Mouse (Mus musculus) layer of hippocampus, adult 2 months (tissue): ENCODE measurements at regions not wholly inside any gene's neighbourhood (a gene's known extent, or its start where the extent isn't known, plus 50 kb on each side); places are given as distances from the start of the nearest gene placed in this dataset.
A peak's percentile ranks its signal among the peaks of the same experiment; 100 is the strongest.

Source experiments
- DNase-seq, 2 experiments: peaks; one replicate each; pipeline ENCODE4 v3.0.0; 2022; ENCODE audit warnings: low spot score in 2 of 2
- H3K27ac ChIP-seq: fragments of 200-600 bp; 2 replicates; pipeline ENCODE4 v1.8.1; 2022
- H3K4me3 ChIP-seq: fragments of 200-600 bp; 2 replicates; pipeline ENCODE4 v1.8.1; 2022; ENCODE audit warnings: mild to moderate bottlenecking
- CTCF ChIP-seq: fragments of 200-600 bp; conservative IDR thresholded peaks from 2 replicates; pipeline ENCODE4 v1.8.1; 2022; ENCODE audit warnings: antibody characterized with exemption, mild to moderate bottlenecking, moderate library complexity

DNA sequence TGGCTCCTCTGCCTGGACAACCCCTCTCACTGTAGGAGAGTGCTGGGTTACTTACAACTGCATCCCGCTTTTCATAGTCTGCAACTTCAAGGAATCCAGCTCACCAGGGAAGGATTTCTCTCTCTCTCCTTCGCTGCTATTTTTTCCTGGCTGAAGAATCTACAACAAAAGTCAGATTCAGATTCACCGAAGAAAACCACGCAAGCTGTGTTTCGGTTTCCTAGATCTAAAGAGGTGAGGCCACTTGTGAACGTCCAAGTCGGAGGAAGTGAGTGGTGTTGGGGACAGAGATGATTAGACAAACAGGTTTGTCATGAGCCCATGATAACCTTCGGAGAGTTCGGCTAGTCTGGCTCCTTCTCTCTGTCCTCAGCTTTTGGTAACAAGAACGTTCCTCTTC is 180.1 kb upstream of the Jmjd1c start:
- no peak for DNase-seq
- TF ChIP-seq CTCF = no peak
- H3K4me3 ChIP-seq = no peak overlapping the region
- H3K27ac ChIP-seq = no peak overlapping the region

DNA sequence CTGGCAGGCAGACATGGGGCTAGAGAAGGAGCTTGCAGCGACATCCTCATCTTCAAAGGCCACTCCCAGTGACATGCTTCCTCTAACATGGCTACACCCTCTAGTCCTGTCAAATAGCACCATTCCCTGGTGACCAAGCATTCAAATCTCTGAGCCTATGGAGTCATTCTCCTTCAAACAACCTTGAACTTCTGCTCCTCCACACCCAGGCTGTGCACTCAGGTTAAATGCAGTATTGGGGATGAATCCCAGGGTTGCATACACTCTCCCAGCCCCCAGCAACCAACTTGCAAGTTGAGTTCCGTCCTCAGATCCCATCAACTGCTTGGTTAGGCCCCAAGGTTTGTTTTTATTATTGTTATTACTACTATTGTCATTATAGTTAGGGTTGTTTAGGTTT is 178.2 kb upstream of the Jmjd1c start:
- no peak for TF ChIP-seq CTCF
- H3K27ac ChIP-seq = no peak overlapping the region
- no peak for DNase-seq
- no peak overlapping the region for H3K4me3 ChIP-seq

- no peak for DNase-seq
- TF ChIP-seq CTCF = no peak
- no peak overlapping the region for H3K27ac ChIP-seq
Measured at GRCm38 (mm10) chr10:66918713-66919112, 177.2 kb upstream of the Jmjd1c start.

DNA sequence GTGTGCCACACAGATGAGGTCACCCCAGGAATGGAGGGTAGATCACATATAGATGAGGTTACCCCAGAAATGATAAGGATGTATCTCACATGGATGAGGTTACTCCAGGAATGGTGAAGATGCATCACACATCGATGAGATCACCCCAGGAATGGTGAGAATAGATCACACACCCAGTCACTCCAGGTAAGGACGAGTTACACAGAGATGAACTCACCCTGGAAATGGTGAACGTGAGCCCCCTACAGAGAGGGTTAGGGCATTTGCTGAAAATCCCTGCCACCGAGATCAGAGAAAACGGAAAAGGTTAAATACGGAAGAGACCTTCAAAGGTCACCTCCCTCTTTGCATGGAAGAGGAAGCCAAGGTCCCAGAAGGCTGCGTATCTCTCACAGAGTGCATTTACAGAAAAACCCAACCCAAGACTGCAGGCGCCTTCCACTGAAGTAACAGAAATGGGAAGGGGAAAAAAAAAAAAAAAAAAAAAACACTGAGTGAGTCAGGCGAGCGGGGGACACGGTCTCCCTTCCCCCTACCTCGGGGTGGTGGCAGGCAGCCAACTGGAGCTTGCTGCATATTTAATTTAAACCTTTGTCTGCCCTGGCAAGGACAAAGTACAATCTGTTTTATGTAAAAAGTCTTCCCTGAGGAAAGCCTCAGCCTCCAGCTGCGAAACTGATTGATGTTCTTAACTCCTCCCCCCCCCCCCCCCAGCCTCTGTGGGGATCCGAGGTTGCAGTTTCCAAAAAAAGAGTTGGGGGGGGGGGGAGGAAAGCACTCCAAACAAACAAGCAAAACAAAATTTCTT is 175.8 kb upstream of the Jmjd1c start:
- DNase-seq = peak; percentile 71 to 76

More at GRCm38 (mm10) chr10:66918713-66919112, 177.2 kb upstream of the Jmjd1c start:
- H3K4me3 ChIP-seq = no peak overlapping the region

DNA sequence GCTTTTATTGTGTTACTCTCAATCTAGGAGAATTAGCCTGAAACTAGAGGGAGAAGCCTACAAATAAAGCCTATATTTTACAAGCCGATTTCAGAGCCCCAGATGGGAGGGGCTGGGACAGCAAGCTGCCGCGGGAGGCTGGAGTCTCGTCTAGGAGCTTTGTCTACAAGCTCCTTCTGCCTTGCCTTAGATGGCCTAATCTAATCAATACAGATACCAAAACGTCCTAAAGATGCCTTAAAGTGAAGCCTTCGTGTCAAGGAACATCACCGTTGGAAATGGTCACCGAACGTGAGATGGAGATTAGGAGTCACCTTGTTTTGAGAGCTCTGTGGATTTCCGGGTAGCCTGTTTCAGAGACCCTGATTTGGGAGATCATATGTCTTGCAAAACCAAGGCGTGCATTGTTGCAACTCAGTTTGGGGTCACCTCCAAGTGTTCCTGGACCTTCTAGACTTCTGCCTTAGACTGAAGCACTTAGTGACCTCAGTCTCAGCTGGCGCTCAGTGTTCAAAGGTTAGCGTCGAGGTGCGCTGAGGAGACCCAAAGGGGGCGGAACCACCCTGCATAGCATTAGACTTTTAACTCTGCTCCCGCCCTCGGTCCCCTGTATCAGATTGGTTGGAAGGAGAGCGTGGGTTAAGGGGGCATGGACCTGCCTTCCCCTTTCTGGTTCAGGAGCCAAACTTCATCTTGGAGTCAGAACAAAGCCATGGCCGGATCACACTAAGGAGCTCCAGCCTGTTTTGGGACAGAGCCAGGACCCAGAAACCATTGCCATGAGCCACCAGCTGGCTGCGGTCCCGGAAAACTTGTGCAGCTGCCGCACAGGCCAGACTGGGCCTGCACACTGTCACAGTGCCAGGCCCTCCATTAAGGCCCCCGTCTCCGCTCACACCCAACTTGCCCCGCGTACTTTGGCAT is 174.9 kb upstream of the Jmjd1c start:
- no peak for TF ChIP-seq CTCF
- peak overlapping the region; percentile 50 for H3K4me3 ChIP-seq
- H3K27ac ChIP-seq = peak overlapping the region; percentile 90
- peak; percentile 87 to 89 for DNase-seq

More for the DNA sequence above, 175.8 kb upstream of the Jmjd1c start:
- peak; percentile 19; the same call in 1 of the 2 replicates for TF ChIP-seq CTCF
- Histone ChIP-seq H3K27ac (peak overlapping the region; percentile 90), H3K4me3 (peak overlapping the region; percentile 50)

GRCm38 (mm10) chr10:66921776-66922175 is 174.1 kb upstream of the Jmjd1c start:
- peak overlapping the region; percentile 90 for H3K27ac ChIP-seq
- no peak for TF ChIP-seq CTCF
- H3K4me3 ChIP-seq = no peak overlapping the region

DNA sequence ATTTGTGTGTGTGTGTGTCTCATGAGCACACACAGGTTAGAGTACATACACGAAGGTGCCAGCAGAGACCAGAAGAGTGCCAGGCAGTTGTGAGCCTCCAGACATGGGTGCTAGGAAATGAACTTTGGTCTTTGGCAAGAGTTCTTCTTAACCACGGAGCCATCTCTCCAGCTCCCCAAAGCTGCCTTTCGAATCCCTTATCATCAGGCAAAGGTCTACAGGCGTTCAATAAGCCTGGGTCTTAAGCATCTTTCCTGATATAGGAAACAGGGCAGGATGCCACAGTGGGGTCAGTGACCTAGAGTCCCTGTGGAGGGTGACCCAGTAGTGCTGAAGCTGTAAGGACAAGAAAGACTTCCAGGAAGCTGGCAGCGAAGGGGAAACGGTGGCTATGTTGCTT is 173.6 kb upstream of the Jmjd1c start:
- DNase-seq = no peak
- Histone ChIP-seq H3K27ac (peak overlapping the region; percentile 90; the same call in 1 of the 2 replicates), H3K4me3 (no peak overlapping the region)
- no peak for TF ChIP-seq CTCF

More at GRCm38 (mm10) chr10:66921776-66922175, 174.1 kb upstream of the Jmjd1c start:
- DNase-seq = no peak

DNA sequence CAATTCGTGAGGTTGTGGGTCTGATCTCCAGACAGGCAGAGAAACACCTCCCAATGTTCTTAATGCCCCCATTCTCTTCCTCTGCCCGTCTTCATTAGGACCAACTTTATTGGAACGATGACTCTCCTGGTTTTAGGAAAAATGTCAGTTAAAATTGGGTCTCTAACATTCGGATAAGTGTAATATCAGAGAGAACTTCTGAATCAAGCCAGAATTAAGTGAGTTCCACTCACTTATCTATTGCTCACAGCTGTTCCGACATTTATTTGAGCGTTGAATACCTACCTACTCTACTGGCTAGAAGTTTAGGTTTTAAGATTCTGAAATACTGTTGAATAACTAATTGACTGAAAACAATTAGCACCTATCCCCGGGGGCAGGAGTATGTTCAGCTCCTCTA is 172.0 kb upstream of the Jmjd1c start:
- DNase-seq = no peak
- TF ChIP-seq CTCF = no peak
- Histone ChIP-seq H3K4me3 (no peak overlapping the region), H3K27ac (no peak overlapping the region)

DNA sequence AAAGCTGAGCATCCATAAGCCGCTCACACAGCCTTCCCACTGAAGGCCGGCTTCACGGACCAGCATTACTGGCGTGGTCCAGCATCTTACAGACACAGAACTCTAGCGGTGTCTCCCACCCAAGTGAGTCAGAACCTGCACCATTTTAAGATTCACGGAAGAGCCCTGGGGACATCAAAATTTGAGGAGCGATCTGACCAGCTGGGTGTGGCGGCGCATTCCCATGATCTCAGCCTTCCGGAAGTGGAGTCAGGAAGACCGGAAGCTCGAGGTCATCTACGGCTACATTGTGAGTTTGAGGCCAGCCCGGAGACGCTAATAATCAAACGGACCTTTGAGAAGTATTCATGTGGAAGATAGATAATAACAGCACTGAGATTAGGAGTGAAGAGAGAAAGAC is 171.5 kb upstream of the Jmjd1c start:
- Histone ChIP-seq H3K27ac (no peak overlapping the region), H3K4me3 (no peak overlapping the region)
- TF ChIP-seq CTCF = no peak
- DNase-seq = no peak

GRCm38 (mm10) chr10:66925553-66926127 is 170.3 kb upstream of the Jmjd1c start:
- DNase-seq = no peak
- TF ChIP-seq CTCF = no peak
- no peak overlapping the region for H3K27ac ChIP-seq
- no peak overlapping the region for H3K4me3 ChIP-seq

GRCm38 (mm10) chr10:66927651-66928050 is 168.3 kb upstream of the Jmjd1c start:
- DNase-seq = no peak

GRCm38 (mm10) chr10:66928211-66928990 is 167.5 kb upstream of the Jmjd1c start:
- TF ChIP-seq CTCF = no peak
- DNase-seq = no peak
- Histone ChIP-seq H3K4me3 (no peak overlapping the region), H3K27ac (no peak overlapping the region)

More at GRCm38 (mm10) chr10:66927651-66928050, 168.3 kb upstream of the Jmjd1c start:
- TF ChIP-seq CTCF = no peak
- H3K4me3 ChIP-seq = no peak overlapping the region
- H3K27ac ChIP-seq = no peak overlapping the region

- Histone ChIP-seq H3K27ac (no peak overlapping the region), H3K4me3 (no peak overlapping the region)
- DNase-seq = no peak
- TF ChIP-seq CTCF = no peak
Measured at GRCm38 (mm10) chr10:66930563-66930962, 165.4 kb upstream of the Jmjd1c start.
